11 mouse cellular contexts compared by ENCODE assay signal in the genomic region with DNA sequence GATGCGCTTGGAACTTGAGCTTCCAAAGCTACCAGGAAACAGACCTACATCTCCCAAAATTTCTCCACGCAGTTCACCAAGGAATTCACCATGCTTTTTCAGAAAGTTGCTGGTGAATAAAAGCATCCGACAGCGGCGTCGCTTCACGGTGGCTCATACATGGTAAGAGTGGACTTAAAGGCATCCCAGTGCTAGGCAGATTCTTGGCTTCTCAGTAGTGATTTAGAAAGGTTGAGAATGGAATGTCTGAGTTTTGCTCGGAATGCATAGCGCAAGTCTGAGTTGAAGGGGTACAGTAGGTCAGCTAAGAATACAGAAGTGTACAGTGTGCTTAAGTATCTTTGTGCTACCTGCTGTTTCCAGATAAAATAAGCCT.
A peak's percentile ranks its signal among the peaks of the same experiment; 100 is the strongest.
DNase-seq lines count a peak whose midpoint lies in the region; ATAC-seq and TF ChIP-seq lines count a peak whose summit lies in the region.
"Had no signal": no experiment of that assay in that cellular context is flagged by ENCODE, and none has a peak within 500 bp of the region (broad histone marks: within the 10 kb centered on the region; RNA-seq: fewer than 3 reads in every experiment).

No protein-coding gene starts in this region.

- TF ChIP-seq CTCF in cortical plate, adult 2 months (IDR thresholded peaks at IDR 0.05; ENCODE audit: extremely low read depth, insufficient read depth, low read length) = no peak

- no peaks in the 10 kb centered on the region for H3K9me3 ChIP-seq in heart, embryonic 10.5 days
- H3K9me3 ChIP-seq in hindbrain, embryonic 12.5 days (replicated peaks) = no peaks in the 10 kb centered on the region
- H3K9me3 ChIP-seq in midbrain, embryonic 13.5 days = no peaks in the 10 kb centered on the region
- H3K9me3 ChIP-seq: megakaryocyte, embryonic 14.5 days had no signal

- H3K4me3 ChIP-seq in heart, embryonic 10.5 days = peak overlapping the region; percentile 62
- H3K4me3 ChIP-seq in cortical plate, adult 2 months (ENCODE audit: insufficient read depth, low read length) = peak overlapping the region; percentile 63
- peak overlapping the region; percentile 36 for H3K4me3 ChIP-seq in hindbrain, embryonic 12.5 days
- H3K4me3 ChIP-seq in midbrain, embryonic 13.5 days (replicated peaks) = peak overlapping the region; percentile 44
- H3K4me3 ChIP-seq: megakaryocyte, embryonic 14.5 days had no signal

- peak overlapping the region; percentile 86 for H3K27ac ChIP-seq in heart, embryonic 10.5 days
- peak overlapping the region; percentile 51; the same call in 1 of the 2 replicates for H3K27ac ChIP-seq in cortical plate, adult 2 months (ENCODE audit: insufficient read depth, low read length)
- H3K27ac ChIP-seq in hindbrain, embryonic 12.5 days = peak overlapping the region; percentile 79
- H3K27ac ChIP-seq in midbrain, embryonic 13.5 days = peak overlapping the region; percentile 74

- H3K36me3 ChIP-seq in heart, embryonic 10.5 days = no peaks in the 10 kb centered on the region
- no peaks in the 10 kb centered on the region for H3K36me3 ChIP-seq in hindbrain, embryonic 12.5 days
- H3K36me3 ChIP-seq in midbrain, embryonic 13.5 days = no peaks in the 10 kb centered on the region

- 37% methylated on average over 9 of the region's 9 CpGs for WGBS in heart, embryonic 10.5 days
- 23% methylated on average over 9 of the region's 9 CpGs for WGBS in hindbrain, embryonic 12.5 days
- WGBS in midbrain, embryonic 13.5 days = 12% methylated on average over 9 of the region's 9 CpGs

- peak overlapping the region; percentile 67 for H3K4me2 ChIP-seq in hindbrain, embryonic 12.5 days (replicated peaks)
- H3K4me2 ChIP-seq in midbrain, embryonic 13.5 days (replicated peaks) = peak overlapping the region; percentile 66

- peaks cover 7% of the 10 kb centered on the region; the same call in 1 of the 2 replicates for H3K4me1 ChIP-seq in heart, embryonic 10.5 days
- no peaks in the 10 kb centered on the region; the same call in 1 of the 2 replicates for H3K4me1 ChIP-seq in cortical plate, adult 2 months (ENCODE audit: control insufficient read depth, insufficient read depth, low read length)
- H3K4me1 ChIP-seq in hindbrain, embryonic 12.5 days = peaks cover 7% of the 10 kb centered on the region
- H3K4me1 ChIP-seq in midbrain, embryonic 13.5 days (replicated peaks) = peaks cover 27% of the 10 kb centered on the region
- H3K4me1 ChIP-seq: megakaryocyte, embryonic 14.5 days had no signal

- intact Hi-C loops in heart, postnatal 36 days (cut with DNase I) = loop anchor here (10.0 kb wide), 1 partner anchor 190 kb away; no protein-coding TSS in a partner anchor
- intact Hi-C loops in left cerebral cortex, postnatal 14 days (cut with DNase I) = no loop called here

- peak overlapping the region; percentile 54 for H3K9ac ChIP-seq in hindbrain, embryonic 12.5 days
- peak overlapping the region; percentile 57 for H3K9ac ChIP-seq in midbrain, embryonic 13.5 days (replicated peaks)

- no peaks in the 10 kb centered on the region for H3K27me3 ChIP-seq in heart, embryonic 10.5 days (ENCODE audit: insufficient read depth, poor library complexity, severe bottlenecking)
- no peaks in the 10 kb centered on the region for H3K27me3 ChIP-seq in hindbrain, embryonic 12.5 days
- H3K27me3 ChIP-seq in midbrain, embryonic 13.5 days = no peaks in the 10 kb centered on the region
- H3K27me3 ChIP-seq: megakaryocyte, embryonic 14.5 days had no signal

- DNase-seq in heart, embryonic 10.5 days (ENCODE audit: low spot score) = peak; percentile 77
- no peak for DNase-seq in heart, postnatal 36 days
- DNase-seq in layer of hippocampus, adult 9-10 months (ENCODE audit: low spot score) = no peak
- no peak for DNase-seq in thymus, postnatal 4 days
- no peak for DNase-seq in left cerebral cortex, postnatal 14 days (ENCODE audit: low spot score in 2 of 2)
- DNase-seq: adrenal gland, postnatal 14 days; gastrocnemius, postnatal 14 days had no signal

- TF ChIP-seq POLR2A in cortical plate, adult 2 months (IDR thresholded peaks at IDR 0.05; ENCODE audit: extremely low read depth, insufficient read depth, low read length) = no peak

- no peak for ATAC-seq in hindbrain, embryonic 12.5 days (ENCODE audit: low FRiP score)
- 0 out of 2 replicates have a peak, but pooled peaks have one; percentile 31 for ATAC-seq in midbrain, embryonic 13.5 days
